Mouse (Mus musculus): ENCODE data around the gene Vmn1r67.
A peak's percentile ranks its signal among the peaks of the same experiment; 100 is the strongest.

The Vmn1r67 gene

GRCm38 (mm10) chr7:10443031-10443430 lies at the start of gene Vmn1r67:
Gene Vmn1r67 (plus strand): TSS chr7:10443331.
- DNase-seq (ENCODE audit: low read depth, low spot score) = no peak

GRCm38 (mm10) chr7:10458166-10458565 lies 15.0 kb downstream of the Vmn1r67 start:
- DNase-seq (ENCODE audit: low read depth, low spot score) = no peak

- DNase-seq (ENCODE audit: low read depth, low spot score) = no peak
Observed at GRCm38 (mm10) chr7:10479813-10480212, 36.7 kb downstream of the Vmn1r67 start.

GRCm38 (mm10) chr7:10480588-10481233 lies 37.6 kb downstream of the Vmn1r67 start:
- DNase-seq (ENCODE audit: low read depth, low spot score) = no peak

- DNase-seq (ENCODE audit: low read depth, low spot score) = peak; percentile 44
Observed at GRCm38 (mm10) chr7:10494786-10495521, 51.8 kb downstream of the Vmn1r67 start, which contains the start of gene Zik1. Gene Zik1 (minus strand): TSS chr7:10495394.

- no peak for DNase-seq (ENCODE audit: low read depth, low spot score)
Observed at GRCm38 (mm10) chr7:10495578-10495977, 52.4 kb downstream of the Vmn1r67 start.

Data from c-Kit-negative CD71-positive TER-119-positive erythroid progenitor cells, embryonic 14.5 days (primary cell).